ENCODE assay signal across 8 mouse cellular contexts in the genomic region with DNA sequence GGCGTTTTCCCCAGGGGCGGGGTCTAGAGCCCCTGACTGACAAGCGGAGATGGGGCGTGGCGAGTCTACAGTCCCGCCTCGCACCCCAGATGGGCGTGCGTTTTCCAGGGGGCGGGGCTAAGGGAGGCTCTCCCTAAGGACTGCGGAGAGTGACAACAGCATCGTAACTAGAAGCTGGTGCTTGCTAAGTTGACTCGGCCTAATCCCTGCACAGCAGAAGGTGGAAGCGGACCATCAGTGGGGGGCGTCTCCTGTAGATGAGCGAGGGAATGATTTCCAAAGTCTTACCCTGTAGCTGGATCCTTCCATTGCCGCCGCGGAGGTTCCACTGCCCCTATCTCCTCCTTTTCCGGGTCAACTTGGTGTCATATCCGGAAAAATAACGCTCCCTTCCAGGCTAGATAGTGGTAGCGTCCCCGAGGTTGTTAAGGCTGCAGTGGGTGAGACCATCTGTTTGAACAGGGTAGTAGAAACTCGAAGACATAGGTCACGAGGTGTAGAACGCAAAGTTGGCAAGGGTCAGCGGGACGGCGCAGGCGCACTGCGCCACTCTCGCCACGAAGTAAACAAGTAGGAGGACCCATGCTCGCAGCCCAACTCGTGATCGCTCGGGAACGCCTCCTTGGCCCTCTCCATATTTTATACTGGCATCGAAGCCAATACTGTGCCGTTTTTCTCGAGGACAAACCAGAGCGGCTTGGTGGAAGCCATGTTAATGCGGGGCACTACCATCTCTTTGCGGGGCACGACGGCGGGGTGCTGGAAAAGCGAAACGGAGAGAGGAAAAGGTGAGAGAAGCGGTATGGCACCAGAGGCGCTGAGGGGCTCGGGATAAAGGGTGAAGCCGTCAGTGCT. TPM values are rescaled to one million over a fixed set of nuclear protein-coding genes. Genes with fewer than 3 reads are reported as not detected.
DNase-seq lines count a peak whose midpoint lies in the region; ATAC-seq and TF ChIP-seq lines count a peak whose summit lies in the region.

A gene (plus strand): TSS at position 431 of the 855 bp plus-strand sequence.
A gene (minus strand): TSS at position 519 of the 855 bp plus-strand sequence.

- peak; percentile 72 for ATAC-seq in frontal cortex, adult (ENCODE audit: low TSS enrichment)
- peak; percentile 86 for ATAC-seq in lung, postnatal 0 days

- peak; percentile 85 for TF ChIP-seq EP300 in lung, postnatal 0 days (IDR thresholded peaks at IDR 0.05)

- H3K9ac ChIP-seq in lung, postnatal 0 days (replicated peaks; ENCODE audit: low read depth): peak within 1 kb of the TSS; percentile 76

- no peaks in the 10 kb centered on the region for H3K9me3 ChIP-seq in hindbrain, embryonic 10.5 days
- H3K9me3 ChIP-seq in lung, postnatal 0 days (ENCODE audit: low read length): no peaks in the 10 kb centered on the region

- H3K4me1 ChIP-seq in hindbrain, embryonic 10.5 days (replicated peaks): peaks cover 50% of the 10 kb centered on the region
- peaks cover 18% of the 10 kb centered on the region; the same call in 1 of the 2 replicates for H3K4me1 ChIP-seq in lung, postnatal 0 days (ENCODE audit: insufficient read depth, low read depth, low read length)

- peaks cover 60% of the 10 kb centered on the region for H3K36me3 ChIP-seq in hindbrain, embryonic 10.5 days
- peaks cover 29% of the 10 kb centered on the region for H3K36me3 ChIP-seq in lung, postnatal 0 days (ENCODE audit: insufficient read depth, low read length)

- H3K27ac ChIP-seq in hindbrain, embryonic 10.5 days: peak within 1 kb of the TSS; percentile 93
- H3K27ac ChIP-seq in lung, postnatal 0 days (ENCODE audit: low read length): peak within 1 kb of the TSS; percentile 98

- H3K4me2 ChIP-seq in lung, postnatal 0 days (replicated peaks; ENCODE audit: low read depth, low read length): peak within 1 kb of the TSS; percentile 88

- no peaks in the 10 kb centered on the region for H3K27me3 ChIP-seq in hindbrain, embryonic 10.5 days (ENCODE audit: insufficient read depth, poor library complexity, severe bottlenecking)
- H3K27me3 ChIP-seq in lung, postnatal 0 days (replicated peaks; ENCODE audit: insufficient read depth, low read length): no peaks in the 10 kb centered on the region

- TF ChIP-seq CTCF in lung, postnatal 0 days (IDR thresholded peaks at IDR 0.05): no peak; the same call in 1 of the 2 replicates

- under 1% methylated on average over 54 of the region's 54 CpGs for WGBS in hindbrain, embryonic 10.5 days
- under 1% methylated on average over 54 of the region's 54 CpGs for WGBS in lung, postnatal 0 days

- peak; percentile 99 for DNase-seq in MN1 (ENCODE audit: low spot score)
- DNase-seq in cerebellum, adult 9-10 months: peak; percentile 100
- DNase-seq in hindbrain, embryonic 10.5 days (ENCODE audit: low spot score): peak; percentile 96
- peak; percentile 100 for DNase-seq in layer of hippocampus, adult 9-11 months
- peak; percentile 99 for DNase-seq in lung, postnatal 0 days (ENCODE audit: low spot score)
- DNase-seq in ovary, postnatal 14 days (ENCODE audit: low spot score): peak; percentile 96
- DNase-seq in thymus, postnatal 14 days: peak; percentile 98

- H3K4me3 ChIP-seq in hindbrain, embryonic 10.5 days: peak within 1 kb of the TSS; percentile 72
- H3K4me3 ChIP-seq in lung, postnatal 0 days (ENCODE audit: low read depth, low read length): peak within 1 kb of the TSS; percentile 82

RNA-seq across cellular contexts. Expression of the first gene that starts in this region (rescaled TPM):
- polyA plus RNA-seq in hindbrain, embryonic 10.5 days (2016; fragmentation: Nextera tagmentation; extraction: Ambion mirVana): 81.7 and 93.3 TPM in 2 replicates
- polyA plus RNA-seq in lung, postnatal 0 days (2015; fragmentation: Nextera tagmentation; extraction: Ambion mirVana): 84.0 and 89.4 TPM in 2 replicates

RNA-seq across cellular contexts. Expression of the second gene that starts in this region (rescaled TPM):
- 77.1 and 91.1 TPM in 2 replicates for polyA plus RNA-seq in hindbrain, embryonic 10.5 days (2016; fragmentation: Nextera tagmentation; extraction: Ambion mirVana)
- polyA plus RNA-seq in lung, postnatal 0 days (2015; fragmentation: Nextera tagmentation; extraction: Ambion mirVana): 73.2 and 84.0 TPM in 2 replicates

Comparison
In these comparisons a context has a peak if more than half of its experiments do, and no peak if none do; other contexts are left out.
1. Peak in every context shown above with its lines: DNase-seq, ATAC-seq, H3K4me3 ChIP-seq and H3K27ac ChIP-seq.